Mouse (Mus musculus) forebrain, embryonic 13.5 days (tissue): Measurements from ENCODE around the gene Txndc12. TPM values are rescaled to one million over a fixed set of nuclear protein-coding genes. Genes with fewer than 3 reads are reported as not detected.

ENCODE experiments used
- ATAC-seq: fragments of 200-750 bp; cut with Nextera tagmentation; 2 replicates; pipeline ENCODE4 v1.8.0; 2017
- H3K27ac ChIP-seq: fragments of 300-500 bp; sonication (generic); 2 replicates; pipeline ENCODE4 v1.5.1; 2015; ENCODE audit warnings: inconsistent platforms, mild to moderate bottlenecking, moderate library complexity
- H3K27me3 ChIP-seq: fragments of 300-500 bp; sonication (generic); 2 replicates; pipeline ENCODE4 v1.6.1; 2015; ENCODE audit warnings: mild to moderate bottlenecking, inconsistent platforms
- H3K36me3 ChIP-seq: fragments of 300-500 bp; sonication (generic); 2 replicates; pipeline ENCODE4 v1.6.1; 2015; ENCODE audit warnings: mild to moderate bottlenecking, inconsistent platforms; ENCODE audit not compliant: poor library complexity, severe bottlenecking
- H3K4me1 ChIP-seq: fragments of 300-500 bp; sonication (generic); 2 replicates; pipeline ENCODE4 v1.6.1; 2015; ENCODE audit warnings: inconsistent platforms
- H3K4me2 ChIP-seq: fragments of 300-500 bp; sonication (generic); 2 replicates; pipeline ENCODE4 v1.6.1; 2015; ENCODE audit warnings: inconsistent platforms, mild to moderate bottlenecking, moderate library complexity
- H3K4me3 ChIP-seq: fragments of 300-500 bp; sonication (generic); 2 replicates; pipeline ENCODE4 v1.5.1; 2015; ENCODE audit warnings: mild to moderate bottlenecking, inconsistent platforms
- H3K9ac ChIP-seq: fragments of 300-500 bp; sonication (generic); 2 replicates; pipeline ENCODE4 v1.6.1; 2015; ENCODE audit warnings: mild to moderate bottlenecking, inconsistent platforms
- H3K9me3 ChIP-seq: fragments of 300-500 bp; sonication (generic); replicated peaks from 2 replicates; pipeline ENCODE4 v1.6.1; 2016; ENCODE audit warnings: inconsistent platforms
- WGBS: fragments of 180-500 bp; shearing (Covaris S2); methylation state at CpG from one replicate; pipeline ENCODE4 v1.1.7; 2015; 5-methylcytosine and 5-hydroxymethylcytosine counted together
- polyA plus RNA-seq: library from polyadenylated mRNA; unstranded; fragments of >200 nt; fragmentation: Nextera tagmentation; extraction: Ambion mirVana; gene quantifications from 2 replicates; pipeline ENCODE4 v1.2.1, GENCODE M21; 2015

The Txndc12 gene
- polyA plus RNA-seq, result 89.6 and 92.8 TPM in 2 replicates

DNA sequence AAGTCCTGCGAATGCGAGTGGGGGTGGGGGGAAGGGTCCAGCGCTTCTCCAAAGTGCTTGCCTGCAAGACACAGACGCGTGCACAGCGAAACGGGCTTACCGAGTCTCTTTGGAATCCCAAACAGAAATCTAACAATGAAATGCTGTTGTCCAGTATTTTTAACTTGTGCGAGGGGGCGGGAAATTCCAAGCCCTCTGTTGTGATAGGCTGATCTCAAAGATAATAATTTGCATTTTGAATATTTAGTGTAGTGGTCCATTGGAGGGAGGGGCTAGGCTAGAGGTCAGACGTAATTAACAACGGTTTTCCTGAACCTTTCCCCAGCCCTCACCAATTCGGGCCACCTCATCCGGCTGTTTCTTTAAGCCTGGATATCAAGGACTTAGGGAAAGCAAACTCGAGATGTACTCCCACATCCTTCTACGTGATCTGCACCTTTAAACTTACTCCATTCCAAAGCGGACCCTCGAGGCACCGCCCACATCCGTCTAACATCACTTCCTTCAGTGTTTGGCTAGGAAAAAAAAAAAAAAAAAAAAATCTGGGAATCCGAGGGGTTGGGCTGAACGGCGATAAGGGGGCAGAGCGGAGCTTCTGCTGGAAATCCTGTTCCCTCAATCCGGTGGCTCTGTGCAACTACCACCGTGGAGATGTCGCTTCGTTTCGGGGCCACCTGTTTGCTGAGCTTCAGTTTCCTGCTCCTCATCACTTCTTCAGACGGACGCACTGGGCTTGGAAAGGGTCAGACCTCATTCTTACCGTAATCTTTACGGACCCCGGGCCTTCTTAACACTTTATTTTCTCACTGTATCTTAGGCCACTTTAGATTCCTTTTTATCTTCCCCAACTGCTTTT is at the start of gene Txndc12:
Gene Txndc12, plus strand, starts transcription at position 487 of the 856 bp plus-strand sequence.
- Histone ChIP-seq H3K4me3 (peak within 1 kb of the TSS; percentile 77), H3K9ac (peak within 1 kb of the TSS; percentile 98), H3K4me1 (peaks cover 39% of the 10 kb centered on the region), H3K9me3 (no peaks in the 10 kb centered on the region), H3K36me3 (peaks cover 11% of the 10 kb centered on the region), H3K27ac (peak within 1 kb of the TSS; percentile 100), H3K4me2 (peak within 1 kb of the TSS; percentile 72), H3K27me3 (no peaks in the 10 kb centered on the region)
- under 1% methylated on average over 34 of the region's 34 CpGs for WGBS
- ATAC-seq, result peak; percentile 79

DNA sequence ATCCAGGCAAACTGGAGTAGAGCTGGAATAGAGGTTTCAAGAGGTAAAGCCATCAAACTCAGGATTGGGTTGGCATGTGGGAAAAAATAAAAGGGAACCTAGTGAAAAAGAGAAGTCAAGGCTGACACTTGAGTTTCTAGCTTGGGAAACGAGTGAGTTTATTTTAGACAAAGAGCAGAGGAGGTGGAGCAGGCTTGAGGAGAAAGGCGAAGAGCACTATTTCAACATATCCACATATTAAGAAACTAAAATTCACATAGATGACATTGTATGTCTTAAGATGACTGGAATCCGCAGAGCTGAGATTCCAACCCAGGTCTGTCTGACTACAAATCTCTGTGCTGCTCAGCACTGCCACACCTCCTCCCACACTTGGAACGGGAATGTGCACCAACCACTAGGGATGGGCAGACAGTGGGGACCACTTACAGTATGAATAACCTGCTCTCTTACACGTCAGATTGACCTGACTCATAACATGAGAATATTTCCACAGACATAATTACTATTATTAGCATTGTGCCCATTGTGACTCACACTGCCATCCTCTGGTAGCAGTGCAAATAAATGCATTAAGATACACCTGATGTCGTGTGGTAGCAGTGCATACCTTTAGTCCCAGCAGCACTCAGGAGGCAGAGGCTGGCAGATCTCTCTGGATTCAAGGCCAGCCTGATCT is 45.0 kb upstream of the Txndc12 start:
- Histone ChIP-seq H3K4me2 (no peak overlapping the region), H3K9me3 (no peaks in the 10 kb centered on the region), H3K36me3 (no peaks in the 10 kb centered on the region), H3K9ac (no peak overlapping the region), H3K4me1 (no peaks in the 10 kb centered on the region), H3K27ac (no peak overlapping the region), H3K4me3 (no peak overlapping the region), H3K27me3 (no peaks in the 10 kb centered on the region)
- no peak for ATAC-seq
- WGBS, result 81% methylated on average over 6 of the region's 6 CpGs

DNA sequence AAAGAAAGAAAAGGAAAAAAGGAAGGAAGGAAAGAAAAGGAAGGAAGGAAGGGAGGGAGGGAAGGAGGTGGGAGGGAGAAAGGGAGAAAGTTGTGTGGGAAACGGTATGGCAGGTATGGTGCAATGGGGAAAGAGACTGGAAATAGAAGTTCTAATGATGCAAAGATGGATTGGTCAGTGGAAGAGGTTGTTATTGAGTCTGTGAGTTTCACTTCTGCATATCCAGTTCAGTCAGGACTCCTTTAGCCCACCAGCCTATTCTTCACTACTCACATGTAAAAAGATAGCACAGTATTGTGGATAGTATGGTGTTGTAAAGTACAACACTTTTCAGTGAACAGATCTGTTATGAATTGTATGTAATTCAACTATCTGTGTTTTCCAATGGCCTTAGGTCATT is 43.9 kb upstream of the Txndc12 start:
- no peaks in the 10 kb centered on the region for H3K9me3 ChIP-seq
- 62% methylated on average over 1 of the region's 1 CpGs for WGBS
- no peak overlapping the region for H3K9ac ChIP-seq
- ATAC-seq, result no peak
- H3K36me3 ChIP-seq, result no peaks in the 10 kb centered on the region
- no peak overlapping the region for H3K4me2 ChIP-seq
- no peak overlapping the region for H3K4me3 ChIP-seq
- H3K4me1 ChIP-seq, result no peaks in the 10 kb centered on the region
- no peaks in the 10 kb centered on the region for H3K27me3 ChIP-seq
- no peak overlapping the region for H3K27ac ChIP-seq

DNA sequence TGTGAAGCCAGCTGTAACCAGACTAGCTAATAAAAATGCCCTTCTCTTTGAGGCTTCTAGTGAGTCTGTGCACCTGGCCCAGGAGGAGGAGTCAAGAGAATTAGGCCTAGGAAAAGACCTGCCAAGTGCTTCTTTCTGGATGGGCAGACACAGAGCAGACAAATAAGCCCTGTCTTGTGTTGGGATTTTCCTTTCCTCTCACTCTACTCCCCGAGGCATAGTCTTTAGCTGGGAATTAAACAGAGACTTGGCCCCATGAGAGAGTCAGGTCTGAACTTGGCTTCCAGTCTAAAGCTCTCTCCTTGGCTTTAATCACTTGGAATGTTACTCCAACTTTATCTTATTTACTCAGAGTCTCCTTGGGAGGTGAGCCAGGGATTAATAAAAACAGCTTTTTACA is 40.5 kb upstream of the Txndc12 start:
- Histone ChIP-seq H3K27ac (no peak overlapping the region), H3K4me2 (no peak overlapping the region), H3K27me3 (no peaks in the 10 kb centered on the region), H3K9me3 (no peaks in the 10 kb centered on the region), H3K36me3 (no peaks in the 10 kb centered on the region), H3K4me1 (no peaks in the 10 kb centered on the region), H3K4me3 (no peak overlapping the region), H3K9ac (no peak overlapping the region)
- ATAC-seq, result no peak
- 56% methylated on average over 1 of the region's 1 CpGs for WGBS

- H3K9ac ChIP-seq, result no peak overlapping the region
- H3K36me3 ChIP-seq, result no peaks in the 10 kb centered on the region
- no peaks in the 10 kb centered on the region for H3K27me3 ChIP-seq
- WGBS, result 72% methylated on average over 4 of the region's 4 CpGs
- H3K4me3 ChIP-seq, result no peak overlapping the region
- H3K27ac ChIP-seq, result no peak overlapping the region
- H3K9me3 ChIP-seq, result no peaks in the 10 kb centered on the region
- no peak overlapping the region for H3K4me2 ChIP-seq
- no peaks in the 10 kb centered on the region for H3K4me1 ChIP-seq
- ATAC-seq, result no peak
Observed at GRCm38 (mm10) chr4:108796701-108797100, 37.7 kb upstream of the Txndc12 start.

DNA sequence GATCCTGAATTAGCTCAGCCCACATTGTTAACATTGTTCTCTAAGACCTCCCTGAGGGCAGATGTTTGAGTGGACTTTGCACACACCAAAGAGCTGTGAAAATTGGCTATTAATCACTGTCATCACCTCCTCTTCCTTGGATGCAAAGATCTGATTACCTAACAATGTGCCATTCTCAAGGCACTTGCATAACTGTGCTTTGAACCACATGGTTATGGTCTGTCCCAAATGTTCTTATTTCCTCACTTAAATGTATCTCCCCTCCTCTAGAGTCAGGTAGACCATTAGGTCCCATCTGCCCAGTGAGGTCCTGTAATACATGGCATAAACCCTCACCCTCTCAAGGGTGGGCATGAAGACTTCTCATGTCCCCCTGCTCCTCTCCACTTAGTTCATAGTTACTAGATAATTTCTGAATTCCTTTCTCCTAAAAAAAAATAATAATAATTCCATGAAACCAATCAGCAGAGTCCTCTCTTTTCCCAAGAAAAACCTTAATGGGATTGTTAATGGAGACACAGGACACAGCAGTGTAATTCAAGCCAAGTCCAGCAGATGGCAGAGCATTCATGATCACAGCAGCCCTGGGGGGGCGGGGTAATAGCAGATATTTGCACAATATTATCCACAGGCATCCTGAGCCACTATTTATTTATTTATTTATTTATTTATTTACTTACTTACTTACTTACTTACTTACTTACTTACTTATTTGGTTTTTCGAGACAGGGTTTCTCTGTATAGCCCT is 36.1 kb upstream of the Txndc12 start:
- 60% methylated on average over 2 of the region's 2 CpGs for WGBS
- Histone ChIP-seq H3K4me1 (no peaks in the 10 kb centered on the region), H3K4me3 (no peak overlapping the region), H3K4me2 (no peak overlapping the region), H3K9me3 (no peaks in the 10 kb centered on the region), H3K36me3 (no peaks in the 10 kb centered on the region), H3K27ac (no peak overlapping the region), H3K27me3 (no peaks in the 10 kb centered on the region), H3K9ac (no peak overlapping the region)
- 0 out of 2 replicates have a peak, but pooled peaks have one; percentile 48 for ATAC-seq

DNA sequence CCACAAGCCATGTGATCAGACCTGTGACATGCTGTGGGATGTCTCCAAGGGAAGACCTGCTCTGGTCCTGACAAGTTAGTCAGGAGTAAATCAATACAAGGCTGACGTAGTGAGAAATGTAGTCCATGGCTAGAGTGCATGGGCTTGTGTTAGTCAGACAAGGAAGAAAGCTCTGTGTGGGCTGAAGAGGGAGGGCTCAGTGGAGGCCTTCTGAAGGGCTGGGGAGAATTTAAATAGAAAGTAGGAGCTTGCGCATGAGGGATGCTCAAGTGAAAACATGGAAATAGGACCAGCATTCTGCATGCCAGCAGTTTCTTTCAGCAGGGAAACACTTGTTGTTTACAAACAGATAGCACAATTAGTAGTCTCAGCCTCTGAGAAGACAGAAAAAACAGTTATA is 30.9 kb upstream of the Txndc12 start:
- H3K4me2 ChIP-seq, result no peak overlapping the region

DNA sequence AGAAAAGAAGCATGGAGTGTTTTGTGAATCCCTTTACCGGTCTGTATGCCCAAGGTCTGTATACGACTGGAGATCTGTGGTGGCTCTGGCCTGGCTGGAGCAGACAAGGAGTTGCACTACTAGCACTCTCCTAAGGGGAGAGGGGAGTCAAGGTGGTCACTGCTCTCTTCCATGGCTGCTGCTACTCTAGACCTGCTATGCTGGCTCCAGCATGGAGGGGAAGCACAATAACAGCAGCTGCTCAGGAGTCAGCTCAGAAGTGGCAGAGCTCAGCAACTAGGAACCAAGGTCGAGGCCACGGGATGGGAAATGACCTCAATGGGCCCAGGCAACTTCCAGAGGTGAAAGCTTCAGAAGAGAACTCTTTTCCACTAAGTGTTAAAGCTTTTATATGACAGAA is 23.3 kb upstream of the Txndc12 start:
- 61% methylated on average over 4 of the region's 4 CpGs for WGBS
- Histone ChIP-seq H3K9me3 (no peaks in the 10 kb centered on the region), H3K36me3 (peaks cover 13% of the 10 kb centered on the region), H3K27me3 (no peaks in the 10 kb centered on the region), H3K4me3 (no peak overlapping the region), H3K27ac (no peak overlapping the region), H3K4me2 (no peak overlapping the region), H3K9ac (no peak overlapping the region), H3K4me1 (no peaks in the 10 kb centered on the region)
- ATAC-seq, result no peak

More for the DNA sequence above, 30.9 kb upstream of the Txndc12 start:
- H3K9ac ChIP-seq, result no peak overlapping the region
- no peak overlapping the region for H3K27ac ChIP-seq
- no peaks in the 10 kb centered on the region for H3K36me3 ChIP-seq
- no peaks in the 10 kb centered on the region for H3K4me1 ChIP-seq
- no peaks in the 10 kb centered on the region for H3K9me3 ChIP-seq
- 84% methylated on average over 2 of the region's 2 CpGs for WGBS
- H3K4me3 ChIP-seq, result no peak overlapping the region
- ATAC-seq, result no peak
- H3K27me3 ChIP-seq, result no peaks in the 10 kb centered on the region

DNA sequence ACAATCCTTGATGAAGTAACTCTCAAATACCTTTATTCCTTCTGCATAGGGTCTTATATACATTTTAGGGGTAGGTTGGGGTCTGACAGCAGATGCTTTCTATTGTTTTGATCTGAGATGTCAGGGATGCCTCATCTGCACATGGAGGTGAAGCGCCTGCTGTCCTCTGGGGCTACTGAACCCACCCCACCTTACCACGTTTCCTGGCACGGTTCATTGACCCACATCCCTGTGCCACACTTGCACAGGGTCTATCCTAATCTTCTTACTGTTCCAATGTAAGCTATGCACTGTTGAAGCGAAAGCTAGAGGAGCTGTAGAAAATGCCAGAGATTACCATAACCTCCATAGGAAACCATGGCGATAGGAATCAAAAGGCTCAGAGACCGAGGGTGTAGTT is 22.9 kb upstream of the Txndc12 start:
- Histone ChIP-seq H3K27ac (no peak overlapping the region), H3K4me1 (no peaks in the 10 kb centered on the region), H3K4me2 (no peak overlapping the region), H3K9me3 (no peaks in the 10 kb centered on the region), H3K27me3 (no peaks in the 10 kb centered on the region), H3K36me3 (peaks cover 13% of the 10 kb centered on the region), H3K9ac (no peak overlapping the region), H3K4me3 (no peak overlapping the region)
- no peak for ATAC-seq
- 67% methylated on average over 6 of the region's 6 CpGs for WGBS

GRCm38 (mm10) chr4:108825677-108826076 is 8.7 kb upstream of the Txndc12 start:
- Histone ChIP-seq H3K4me3 (no peak overlapping the region), H3K9ac (no peak overlapping the region), H3K4me1 (peaks cover under 1% of the 10 kb centered on the region), H3K36me3 (peaks cover 87% of the 10 kb centered on the region), H3K27me3 (no peaks in the 10 kb centered on the region), H3K9me3 (no peaks in the 10 kb centered on the region), H3K27ac (no peak overlapping the region), H3K4me2 (no peak overlapping the region)
- WGBS, result 95% methylated on average over 3 of the region's 3 CpGs
- ATAC-seq, result no peak

- no peaks in the 10 kb centered on the region for H3K9me3 ChIP-seq
- 94% methylated on average over 1 of the region's 1 CpGs for WGBS
- peaks cover 5% of the 10 kb centered on the region for H3K4me1 ChIP-seq
- H3K36me3 ChIP-seq, result peaks cover 83% of the 10 kb centered on the region
- no peak overlapping the region for H3K9ac ChIP-seq
- H3K27me3 ChIP-seq, result no peaks in the 10 kb centered on the region
- no peak for ATAC-seq
- no peak overlapping the region for H3K4me2 ChIP-seq
- no peak overlapping the region for H3K4me3 ChIP-seq
- no peak overlapping the region for H3K27ac ChIP-seq
Observed at GRCm38 (mm10) chr4:108826096-108826495, 8.3 kb upstream of the Txndc12 start.

DNA sequence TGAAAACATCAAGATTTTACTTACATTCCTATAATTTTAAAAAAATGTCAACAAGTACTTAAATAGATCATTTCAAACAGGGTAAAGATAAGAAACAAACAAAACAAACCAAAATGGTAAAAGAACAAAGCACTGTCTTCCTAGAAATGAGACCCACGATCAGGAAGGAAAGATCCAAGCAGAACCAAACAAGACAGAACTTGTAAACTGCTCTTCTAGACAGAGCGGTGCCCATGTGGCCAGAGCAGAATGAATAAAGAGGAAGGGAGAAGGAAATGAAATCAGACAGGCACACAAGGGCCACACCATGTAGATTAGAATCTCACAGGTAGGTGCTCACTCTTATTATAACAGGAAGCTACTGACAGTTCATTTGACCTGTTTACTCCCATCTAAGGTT is 7.8 kb upstream of the Txndc12 start:
- no peaks in the 10 kb centered on the region for H3K27me3 ChIP-seq
- no peaks in the 10 kb centered on the region for H3K9me3 ChIP-seq
- 93% methylated on average over 2 of the region's 2 CpGs for WGBS
- H3K36me3 ChIP-seq, result peaks cover 78% of the 10 kb centered on the region
- no peak overlapping the region for H3K4me3 ChIP-seq
- H3K27ac ChIP-seq, result no peak overlapping the region
- no peak overlapping the region for H3K9ac ChIP-seq
- H3K4me2 ChIP-seq, result no peak overlapping the region
- no peak for ATAC-seq
- peaks cover 10% of the 10 kb centered on the region for H3K4me1 ChIP-seq
